In the genomic region with DNA sequence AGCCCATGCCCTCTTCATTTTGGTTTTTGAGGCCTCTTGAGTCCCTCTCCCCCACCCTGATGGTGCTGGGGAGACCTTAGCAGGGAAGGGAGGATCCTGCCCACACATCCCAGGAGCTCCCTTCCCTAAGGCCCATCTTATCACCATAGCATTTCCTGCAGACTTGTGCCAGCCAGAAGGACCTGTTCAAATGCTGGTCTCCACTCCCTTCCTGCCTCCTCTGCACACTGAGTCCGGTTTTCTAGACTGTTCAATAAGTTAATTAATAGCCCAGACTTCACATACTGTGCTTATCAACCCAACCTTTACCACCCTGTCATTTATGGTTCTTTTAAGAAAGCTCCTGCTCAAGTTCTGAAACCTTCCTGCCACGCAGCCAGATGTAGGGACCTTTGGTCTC, we compare ENCODE assay signal across 15 mouse cellular contexts. TPM values are rescaled to one million over a fixed set of nuclear protein-coding genes. Genes with fewer than 3 reads are reported as not detected.
"Had no signal": no experiment of that assay in that cellular context is flagged by ENCODE, and none has a peak within 500 bp of the region (broad histone marks: within the 10 kb centered on the region; RNA-seq: fewer than 3 reads in every experiment).

No protein-coding gene starts in this region.

- ATAC-seq: hindbrain, postnatal 0 days; midbrain, embryonic 16.5 days had no signal

- H3K9me3 ChIP-seq: hindbrain, embryonic 13.5 days; limb, embryonic 15.5 days; liver, embryonic 15.5 days; midbrain, embryonic 12.5 days had no signal

- H3K27ac ChIP-seq: hindbrain, embryonic 13.5 days; hindbrain, postnatal 0 days; limb, embryonic 15.5 days; liver, embryonic 15.5 days; midbrain, embryonic 12.5 days had no signal

- H3K4me2 ChIP-seq: hindbrain, embryonic 13.5 days; limb, embryonic 15.5 days; liver, embryonic 15.5 days; lung, embryonic 14.5 days; midbrain, embryonic 12.5 days had no signal

- H3K36me3 ChIP-seq: hindbrain, embryonic 13.5 days; limb, embryonic 15.5 days; liver, embryonic 15.5 days; midbrain, embryonic 12.5 days had no signal

- H3K9ac ChIP-seq: hindbrain, embryonic 13.5 days; limb, embryonic 15.5 days; liver, embryonic 15.5 days; lung, embryonic 14.5 days; midbrain, embryonic 12.5 days had no signal

- DNase-seq: kidney, adult 11 months; kidney, postnatal 10 days; lung, embryonic 14.5 days; lung, postnatal 10 days; lung, postnatal 4 days; right cerebral cortex, adult 18-20 months; right cerebral cortex, postnatal 25 days; thymus, adult 18-20 months; thymus, postnatal 14 days had no signal

- H3K4me3 ChIP-seq: hindbrain, embryonic 13.5 days; limb, embryonic 15.5 days; liver, embryonic 15.5 days; midbrain, embryonic 12.5 days had no signal

- H3K4me1 ChIP-seq: hindbrain, embryonic 13.5 days; limb, embryonic 15.5 days; liver, embryonic 15.5 days had no signal

- H3K27me3 ChIP-seq: hindbrain, embryonic 13.5 days; limb, embryonic 15.5 days; liver, embryonic 15.5 days; midbrain, embryonic 12.5 days had no signal

RNA-seq across cellular contexts. Expression of a gene that starts 19.2 kb away (rescaled TPM):
- polyA plus RNA-seq: midbrain, embryonic 16.5 days had no signal
